Mouse (Mus musculus) MEL (cell line): ENCODE data around the gene Sp6. TPM values are rescaled to one million over a fixed set of nuclear protein-coding genes. Genes with fewer than 3 reads are reported as not detected.

Experiments used
- DNase-seq: peaks from one replicate; pipeline ENCODE4 v3.0.0; 2011; ENCODE audit warnings: low read depth, low spot score
- H3K27ac ChIP-seq: 2 replicates; pipeline ENCODE4 v1.5.1; 2012; ENCODE audit warnings: low read depth, mild to moderate bottlenecking, control low read depth, low read length, moderate library complexity; ENCODE audit not compliant: control insufficient read depth
- H3K27me3 ChIP-seq, 2 experiments: fragments of 150-350 bp in 1 of 2; sonication (generic) in 1 of 2; 2 replicates each; pipeline ENCODE4 v1.6.1; 2012; ENCODE audit warnings: low read length in 2 of 2, mild to moderate bottlenecking in 2 of 2, improper control_type of control experiment in 1 of 2, moderate library complexity in 1 of 2; ENCODE audit not compliant: insufficient read depth in 2 of 2, control insufficient read depth in 1 of 2
- H3K36me3 ChIP-seq, 2 experiments: 2 replicates each; pipeline ENCODE4 v1.6.1; 2012 to 2014; ENCODE audit warnings: low read length in 2 of 2, improper control_type of control experiment in 1 of 2, inconsistent platforms in 1 of 2, mild to moderate bottlenecking in 1 of 2; ENCODE audit not compliant: insufficient read depth in 2 of 2, control insufficient read depth in 1 of 2
- H3K4me1 ChIP-seq, 2 experiments: fragments of 150-350 bp in 1 of 2; sonication (generic) in 1 of 2; 2 replicates each; pipeline ENCODE4 v1.6.1; 2012; ENCODE audit warnings: low read length in 2 of 2, improper control_type of control experiment in 1 of 2, mild to moderate bottlenecking in 1 of 2; ENCODE audit not compliant: insufficient read depth in 2 of 2, control insufficient read depth in 1 of 2
- H3K4me3 ChIP-seq, 2 experiments: fragments of 150-350 bp in 1 of 2; sonication (generic) in 1 of 2; 2 replicates each; pipeline ENCODE4 v1.5.1; 2012; ENCODE audit warnings: low read depth in 2 of 2, low read length in 2 of 2, mild to moderate bottlenecking in 2 of 2, moderate library complexity in 2 of 2, control low read depth in 1 of 2, improper control_type of control experiment in 1 of 2; ENCODE audit not compliant: control insufficient read depth in 1 of 2, insufficient read depth in 1 of 2
- H3K79me2 ChIP-seq: 2 replicates; pipeline ENCODE4 v1.6.1; 2012; ENCODE audit warnings: mild to moderate bottlenecking, low read length, moderate library complexity; ENCODE audit not compliant: control insufficient read depth, poor library complexity, insufficient read depth
- H3K9ac ChIP-seq: 2 replicates; pipeline ENCODE4 v1.6.1; 2012; ENCODE audit warnings: low read depth, mild to moderate bottlenecking, control low read depth, low read length, moderate library complexity; ENCODE audit not compliant: control insufficient read depth, poor library complexity, severe bottlenecking
- H3K9me3 ChIP-seq: fragments of 150-350 bp; sonication (generic); replicated peaks from 2 replicates; pipeline ENCODE4 v1.6.1; 2012; ENCODE audit warnings: mild to moderate bottlenecking, low read length, improper control_type of control experiment, moderate library complexity; ENCODE audit not compliant: insufficient read depth
- BHLHE40 ChIP-seq: IDR thresholded peaks from 2 replicates; pipeline ENCODE4 v1.6.1; 2012; ENCODE audit warnings: low read depth, mild to moderate bottlenecking, inconsistent platforms, low read length, improper control_type of control experiment, borderline replicate concordance
- CHD1 ChIP-seq: IDR thresholded peaks from 2 replicates; pipeline ENCODE4 v1.6.1; 2012; ENCODE audit warnings: low read depth, mild to moderate bottlenecking, inconsistent platforms, low read length, improper control_type of control experiment
- CHD2 ChIP-seq: IDR thresholded peaks from 2 replicates; pipeline ENCODE4 v1.6.1; 2011; ENCODE audit warnings: low read length, improper control_type of control experiment
- CTCF ChIP-seq, 3 experiments: IDR thresholded peaks in 2 of 3; conservative IDR thresholded peaks in 1 of 3; 2 replicates each; pipeline ENCODE4 v1.5.1; 2011 to 2012; ENCODE audit warnings: low read length in 3 of 3, low read depth in 2 of 3, mild to moderate bottlenecking in 2 of 3, improper control_type of control experiment in 1 of 3, inconsistent platforms in 1 of 3, mixed read lengths in 1 of 3, moderate library complexity in 1 of 3; ENCODE audit not compliant: control insufficient read depth in 1 of 3, insufficient read depth in 1 of 3, poor library complexity in 1 of 3, severe bottlenecking in 1 of 3
- E2F4 ChIP-seq: IDR thresholded peaks from 2 replicates; pipeline ENCODE4 v1.6.1; 2011; ENCODE audit warnings: low read depth, low read length, improper control_type of control experiment, borderline replicate concordance
- ELF1 ChIP-seq: IDR thresholded peaks from 2 replicates; pipeline ENCODE4 v1.6.1; 2014; ENCODE audit warnings: low read depth, mild to moderate bottlenecking, inconsistent platforms, low read length, improper control_type of control experiment, moderate library complexity
- ETS1 ChIP-seq: IDR thresholded peaks from 2 replicates; pipeline ENCODE4 v1.6.1; 2012; ENCODE audit warnings: low read depth, mild to moderate bottlenecking, inconsistent platforms, low read length, improper control_type of control experiment, moderate library complexity
- GABPA ChIP-seq: IDR thresholded peaks from 2 replicates; pipeline ENCODE4 v1.6.1; 2012; ENCODE audit warnings: low read depth, mild to moderate bottlenecking, inconsistent platforms, low read length, improper control_type of control experiment, moderate library complexity
- GATA1 ChIP-seq: IDR thresholded peaks from 2 replicates; pipeline ENCODE4 v1.6.1; 2011; ENCODE audit warnings: low read depth, low read length, improper control_type of control experiment
- HCFC1 ChIP-seq: IDR thresholded peaks from 2 replicates; pipeline ENCODE4 v1.6.1; 2012; ENCODE audit warnings: low read depth, mild to moderate bottlenecking, inconsistent platforms, low read length, improper control_type of control experiment, moderate library complexity
- JUND ChIP-seq: IDR thresholded peaks from 2 replicates; pipeline ENCODE4 v1.6.1; 2011; ENCODE audit warnings: low read depth, mild to moderate bottlenecking, improper control_type of control experiment, low read length
- KAT2A ChIP-seq: conservative IDR thresholded peaks from 2 replicates; pipeline ENCODE4 v1.6.1; 2012; ENCODE audit warnings: low read depth, low read length, improper control_type of control experiment, inconsistent platforms
- MAZ ChIP-seq: IDR thresholded peaks from 2 replicates; pipeline ENCODE4 v1.6.1; 2012; ENCODE audit warnings: low read depth, mild to moderate bottlenecking, inconsistent platforms, low read length, improper control_type of control experiment
- MEF2A ChIP-seq: IDR thresholded peaks from 2 replicates; pipeline ENCODE4 v1.6.1; 2014; ENCODE audit warnings: low read depth, mild to moderate bottlenecking, inconsistent platforms, low read length, improper control_type of control experiment; ENCODE audit not compliant: poor library complexity, insufficient replicate concordance, severe bottlenecking; ENCODE audit errors: extremely low read depth
- MXI1 ChIP-seq: IDR thresholded peaks from 2 replicates; pipeline ENCODE4 v1.6.1; 2011; ENCODE audit warnings: mild to moderate bottlenecking, low read depth, low read length, improper control_type of control experiment
- MYB ChIP-seq: IDR thresholded peaks from 2 replicates; pipeline ENCODE4 v1.6.1; 2011; ENCODE audit warnings: mild to moderate bottlenecking, low read depth, low read length, improper control_type of control experiment
- MYC ChIP-seq: IDR thresholded peaks from 2 replicates; pipeline ENCODE4 v1.6.1; 2011; ENCODE audit warnings: low read depth, mild to moderate bottlenecking, low read length, improper control_type of control experiment, moderate library complexity
- NELFE ChIP-seq: IDR thresholded peaks from 2 replicates; pipeline ENCODE4 v1.6.1; 2011; ENCODE audit warnings: low read depth, low read length, improper control_type of control experiment
- NRF1 ChIP-seq: IDR thresholded peaks from 2 replicates; pipeline ENCODE4 v1.6.1; 2014; ENCODE audit warnings: low read depth, mild to moderate bottlenecking, inconsistent platforms, low read length, improper control_type of control experiment, moderate library complexity; ENCODE audit not compliant: poor library complexity, insufficient read depth, severe bottlenecking
- POLR2A ChIP-seq, 2 experiments: IDR thresholded peaks; 2 replicates each; pipeline ENCODE4 v1.6.1; 2011 to 2012; ENCODE audit warnings: low read length in 2 of 2, mild to moderate bottlenecking in 2 of 2, control low read depth in 1 of 2, improper control_type of control experiment in 1 of 2, low read depth in 1 of 2, moderate library complexity in 1 of 2; ENCODE audit not compliant: control insufficient read depth in 1 of 2, insufficient read depth in 1 of 2, poor library complexity in 1 of 2
- POLR2AphosphoS2 ChIP-seq: IDR thresholded peaks from 2 replicates; pipeline ENCODE4 v1.6.1; 2011; ENCODE audit warnings: low read length, improper control_type of control experiment
- POLR2AphosphoS5 ChIP-seq: IDR thresholded peaks from 2 replicates; pipeline ENCODE4 v1.6.1; 2012; ENCODE audit warnings: low read depth, borderline replicate concordance, mild to moderate bottlenecking, inconsistent platforms, low read length, moderate library complexity, mixed read lengths
- RAD21 ChIP-seq: IDR thresholded peaks from 2 replicates; pipeline ENCODE4 v1.6.1; 2011; ENCODE audit warnings: mild to moderate bottlenecking, low read depth, low read length, improper control_type of control experiment
- RCOR1 ChIP-seq: IDR thresholded peaks from 2 replicates; pipeline ENCODE4 v1.6.1; 2012; ENCODE audit warnings: low read depth, mild to moderate bottlenecking, inconsistent platforms, low read length, improper control_type of control experiment
- SIN3A ChIP-seq: IDR thresholded peaks from 2 replicates; pipeline ENCODE4 v1.6.1; 2012; ENCODE audit warnings: low read length, improper control_type of control experiment, inconsistent platforms
- SMC3 ChIP-seq: IDR thresholded peaks from 2 replicates; pipeline ENCODE4 v1.6.1; 2011; ENCODE audit warnings: low read depth, low read length, improper control_type of control experiment
- TAL1 ChIP-seq: IDR thresholded peaks from 2 replicates; pipeline ENCODE4 v1.6.1; 2012; ENCODE audit warnings: mild to moderate bottlenecking, inconsistent platforms, low read length, moderate library complexity, mixed read lengths
- TBP ChIP-seq: IDR thresholded peaks from 2 replicates; pipeline ENCODE4 v1.8.0; 2011; ENCODE audit warnings: low read depth, low read length, improper control_type of control experiment
- TCF12 ChIP-seq: IDR thresholded peaks from 2 replicates; pipeline ENCODE4 v1.6.1; 2014; ENCODE audit warnings: low read depth, mild to moderate bottlenecking, inconsistent platforms, low read length, improper control_type of control experiment, moderate library complexity
- UBTF ChIP-seq: IDR thresholded peaks from 2 replicates; pipeline ENCODE4 v1.6.1; 2012; ENCODE audit warnings: low read depth, mild to moderate bottlenecking, inconsistent platforms, low read length, improper control_type of control experiment, moderate library complexity, borderline replicate concordance; ENCODE audit not compliant: insufficient read depth
- USF1 ChIP-seq: IDR thresholded peaks from 2 replicates; pipeline ENCODE4 v1.6.1; 2014; ENCODE audit warnings: low read depth, mild to moderate bottlenecking, inconsistent platforms, low read length, improper control_type of control experiment, moderate library complexity
- USF2 ChIP-seq, 2 experiments: IDR thresholded peaks; 2 replicates each; pipeline ENCODE4 v1.6.1; 2011 to 2012; ENCODE audit warnings: improper control_type of control experiment in 2 of 2, low read length in 2 of 2, borderline replicate concordance in 1 of 2, inconsistent platforms in 1 of 2, low read depth in 1 of 2, mild to moderate bottlenecking in 1 of 2; ENCODE audit not compliant: insufficient read depth in 1 of 2
- ZC3H11A ChIP-seq: IDR thresholded peaks from 2 replicates; pipeline ENCODE4 v1.6.1; 2012; ENCODE audit warnings: low read depth, mild to moderate bottlenecking, inconsistent platforms, low read length, improper control_type of control experiment
- ZKSCAN1 ChIP-seq: IDR thresholded peaks from 2 replicates; pipeline ENCODE4 v1.6.1; 2012; ENCODE audit warnings: low read depth, mild to moderate bottlenecking, inconsistent platforms, low read length, improper control_type of control experiment, moderate library complexity
- ZMIZ1 ChIP-seq: IDR thresholded peaks from 2 replicates; pipeline ENCODE4 v1.6.1; 2012; ENCODE audit warnings: low read depth, mild to moderate bottlenecking, inconsistent platforms, low read length, improper control_type of control experiment, moderate library complexity
- ZNF384 ChIP-seq: IDR thresholded peaks from 2 replicates; pipeline ENCODE4 v1.6.1; 2012; ENCODE audit warnings: low read depth, mild to moderate bottlenecking, inconsistent platforms, low read length, improper control_type of control experiment
- polyA plus RNA-seq, 2 experiments: library from polyadenylated mRNA; stranded (reverse) in 1 of 2; unstranded in 1 of 2; fragments of >175 nt in 1 of 2; fragments of >200 nt in 1 of 2; gene quantifications; 2 replicates each; pipeline versions ENCODE4 v1.2.1 to v1.2.4; 2012; ENCODE audit warnings: low replicate concordance in 2 of 2, low read depth in 1 of 2; ENCODE audit not compliant: insufficient read length in 2 of 2, insufficient read depth in 1 of 2, missing spikeins in 1 of 2
- total RNA-seq: library from RNA; depleted of rRNA; stranded (reverse); fragments of 300-350 nt; gene quantifications from 2 replicates; pipeline ENCODE4 v1.2.3, GENCODE M21; 2012

The Sp6 gene
- total and polyA plus RNA-seq, 3 experiments: 0.04 TPM; not detected in 2

- Histone ChIP-seq H3K79me2 (peaks cover 12% of the 10 kb centered on the region; the same call in 1 of the 2 replicates), H3K36me3 (peaks cover 3 to 42% of the 10 kb centered on the region in 2 experiments), H3K27me3 (no peaks in the 10 kb centered on the region), H3K4me1 (peaks cover 20 to 37% of the 10 kb centered on the region in 2 experiments), H3K4me3 (no peak overlapping the region), H3K9me3 (no peaks in the 10 kb centered on the region), H3K9ac (no peak overlapping the region), H3K27ac (peak overlapping the region; percentile 23; the same call in 1 of the 2 replicates)
- DNase-seq: peak; percentile 45
- TF ChIP-seq TAL1: no peak
- 0 out of 2 replicates have a peak, but pooled peaks have one; percentile 55 for TF ChIP-seq ZNF384
- no peak for TF ChIP-seq MYB
- TF ChIP-seq NRF1: no peak
- TF ChIP-seq ZKSCAN1: no peak
- TF ChIP-seq KAT2A: no peak
- TF ChIP-seq GATA1: peak; percentile 77
- no peak for TF ChIP-seq UBTF
- peak in 1 of 2 experiments; percentile 33; a peak in 1 of 4 replicates for TF ChIP-seq POLR2A (IDR thresholded peaks at IDR 0.05; ENCODE audit: control insufficient read depth in 1 of 2, insufficient read depth in 1 of 2, low read depth in 1 of 2, low read length in 2 of 2, poor library complexity in 1 of 2)
- TF ChIP-seq POLR2AphosphoS2: no peak
- no peak for TF ChIP-seq ELF1
- no peak; the same call in 1 of the 2 replicates for TF ChIP-seq ZMIZ1
- no peak for TF ChIP-seq MAZ
- TF ChIP-seq SIN3A: no peak
- TF ChIP-seq MYC: peak; percentile 70
- no peak for TF ChIP-seq POLR2AphosphoS5
- no peak for TF ChIP-seq BHLHE40
- no peak for TF ChIP-seq E2F4
- peak; percentile 12; the same call in 1 of the 2 replicates for TF ChIP-seq SMC3
- peak; percentile 87 for TF ChIP-seq MXI1
- TF ChIP-seq TCF12: peak; percentile 51; the same call in 1 of the 2 replicates
- no peak for TF ChIP-seq CTCF (IDR thresholded peaks at IDR 0.05 in 2 of 3, conservative IDR thresholded peaks at IDR 0.05 in 1 of 3; ENCODE audit: control insufficient read depth in 1 of 3, insufficient read depth in 1 of 3, low read depth in 2 of 3, low read length in 3 of 3, poor library complexity in 1 of 3, severe bottlenecking in 1 of 3)
- TF ChIP-seq JUND: no peak
- no peak for TF ChIP-seq TBP
- no peak for TF ChIP-seq MEF2A
- TF ChIP-seq NELFE: no peak
- no peak for TF ChIP-seq CHD1
- no peak for TF ChIP-seq CHD2
- TF ChIP-seq ZC3H11A: no peak
- 0 out of 2 replicates have a peak, but pooled peaks have one; percentile 24 for TF ChIP-seq ETS1
- TF ChIP-seq HCFC1: no peak
- no peak for TF ChIP-seq USF2 (IDR thresholded peaks at IDR 0.05; ENCODE audit: borderline replicate concordance in 1 of 2, insufficient read depth in 1 of 2, low read depth in 1 of 2, low read length in 2 of 2)
- TF ChIP-seq GABPA: no peak
- peak; percentile 62; the same call in 1 of the 2 replicates for TF ChIP-seq RCOR1
- TF ChIP-seq RAD21: no peak
- TF ChIP-seq USF1: peak; percentile 67; the same call in 1 of the 2 replicates
Observed at GRCm38 (mm10) chr11:96967544-96968269, 45.5 kb upstream of the Sp6 start.
